Mouse (Mus musculus) G1E-ER4 (cell line): ENCODE results near the gene Fgf16. TPM values are rescaled to one million over a fixed set of nuclear protein-coding genes. Genes with fewer than 3 reads are reported as not detected.

Source experiments
- GATA1 ChIP-seq: IDR thresholded peaks from one replicate; pipeline ENCODE4 v1.8.0; 2012; ENCODE audit warnings: low read length, inconsistent platforms
- polyA plus RNA-seq: library from polyadenylated mRNA; stranded (reverse); fragments of >175 nt; gene quantifications from 2 replicates; pipeline ENCODE4 v1.2.3, GENCODE M21; 2012

Fgf16 gene
- polyA plus RNA-seq: not detected in 2 replicates

GRCm38 (mm10) chrX:105764162-105765004, at the start of gene Fgf16:
Gene Fgf16 (plus strand): TSS chrX:105764279.
- no peak for TF ChIP-seq GATA1

- TF ChIP-seq GATA1: no peak
Observed at GRCm38 (mm10) chrX:105714740-105715139, 49.3 kb upstream of the Fgf16 start.

GRCm38 (mm10) chrX:105715789-105716321, 48.2 kb upstream of the Fgf16 start:
- TF ChIP-seq GATA1: no peak

GRCm38 (mm10) chrX:105718388-105718787, 45.7 kb upstream of the Fgf16 start:
- TF ChIP-seq GATA1: no peak

- TF ChIP-seq GATA1: no peak
Observed at GRCm38 (mm10) chrX:105718943-105719342, 45.1 kb upstream of the Fgf16 start.

GRCm38 (mm10) chrX:105724174-105724573, 39.9 kb upstream of the Fgf16 start:
- TF ChIP-seq GATA1: no peak

GRCm38 (mm10) chrX:105762847-105763527, 1.1 kb upstream of the Fgf16 start:
- no peak for TF ChIP-seq GATA1

- no peak for TF ChIP-seq GATA1
Observed at GRCm38 (mm10) chrX:105763612-105764011, 467 bp upstream of the Fgf16 start.

- TF ChIP-seq GATA1: no peak
Observed at GRCm38 (mm10) chrX:105765005-105765706, 1.1 kb downstream of the Fgf16 start.

GRCm38 (mm10) chrX:105766013-105766412, 1.9 kb downstream of the Fgf16 start:
- TF ChIP-seq GATA1: no peak

- TF ChIP-seq GATA1: no peak
Observed at GRCm38 (mm10) chrX:105767177-105767764, 3.2 kb downstream of the Fgf16 start.

- no peak for TF ChIP-seq GATA1
Observed at GRCm38 (mm10) chrX:105767932-105768331, 3.9 kb downstream of the Fgf16 start.

- no peak for TF ChIP-seq GATA1
Observed at GRCm38 (mm10) chrX:105773281-105773680, 9.2 kb downstream of the Fgf16 start.

GRCm38 (mm10) chrX:105794806-105795403, 30.8 kb downstream of the Fgf16 start:
- no peak for TF ChIP-seq GATA1

GRCm38 (mm10) chrX:105824462-105824861, 60.4 kb downstream of the Fgf16 start:
- no peak for TF ChIP-seq GATA1

Other genes with a start within 250 kb of the Fgf16 start
- gene Atrx, start 165.1 kb downstream of the Fgf16 start, polyA plus RNA-seq: 18.9 and 25.1 TPM in 2 replicates
- gene Magt1, start 247.6 kb downstream of the Fgf16 start, polyA plus RNA-seq: 2.2 and 3.0 TPM in 2 replicates